Mouse (Mus musculus) liver, embryonic 13.5 days (tissue): Measurements from ENCODE around the gene Opn1sw. TPM values are rescaled to one million over a fixed set of nuclear protein-coding genes. Genes with fewer than 3 reads are reported as not detected.
"Not testable (repeated sequence)": the region's sequence is repeated elsewhere in the genome, so short reads cannot be mapped to it uniquely, and the experiment has no call there.

Experiments
- ATAC-seq: fragments of 200-750 bp; cut with Nextera tagmentation; 2 replicates; pipeline ENCODE4 v1.8.0; 2017; ENCODE audit warnings: low read depth, mild to moderate bottlenecking, moderate number of reproducible peaks, moderate library complexity
- DNase-seq: peaks from one replicate; pipeline ENCODE4 v3.0.0; 2022
- H3K27ac ChIP-seq: fragments of 300-500 bp; sonication (generic); 2 replicates; pipeline ENCODE4 v1.5.1; 2015; ENCODE audit warnings: moderate library complexity, mild to moderate bottlenecking, inconsistent platforms
- H3K27me3 ChIP-seq: fragments of 300-500 bp; sonication (generic); 2 replicates; pipeline ENCODE4 v1.6.1; 2015; ENCODE audit warnings: mild to moderate bottlenecking, inconsistent platforms
- H3K36me3 ChIP-seq: fragments of 300-500 bp; sonication (generic); 2 replicates; pipeline ENCODE4 v1.6.1; 2015; ENCODE audit warnings: mild to moderate bottlenecking, inconsistent platforms
- H3K4me1 ChIP-seq: fragments of 300-500 bp; sonication (generic); replicated peaks from 2 replicates; pipeline ENCODE4 v1.6.1; 2015; ENCODE audit warnings: inconsistent platforms
- H3K4me2 ChIP-seq: fragments of 300-500 bp; sonication (generic); 2 replicates; pipeline ENCODE4 v1.6.1; 2015; ENCODE audit warnings: inconsistent platforms, mild to moderate bottlenecking, moderate library complexity
- H3K4me3 ChIP-seq: fragments of 300-500 bp; sonication (generic); replicated peaks from 2 replicates; pipeline ENCODE4 v1.5.1; 2015; ENCODE audit warnings: mild to moderate bottlenecking, inconsistent platforms
- H3K9ac ChIP-seq: fragments of 300-500 bp; sonication (generic); 2 replicates; pipeline ENCODE4 v1.6.1; 2015; ENCODE audit warnings: mild to moderate bottlenecking, inconsistent platforms
- H3K9me3 ChIP-seq: fragments of 300-500 bp; sonication (generic); replicated peaks from 2 replicates; pipeline ENCODE4 v1.6.1; 2016; ENCODE audit warnings: inconsistent platforms
- WGBS: fragments of 180-500 bp; shearing (Covaris S2); methylation state at CpG from one replicate; pipeline ENCODE4 v1.1.7; 2015; ENCODE audit not compliant: insufficient replicate concordance; 5-methylcytosine and 5-hydroxymethylcytosine counted together
- polyA plus RNA-seq: library from polyadenylated mRNA; unstranded; fragments of >200 nt; fragmentation: Nextera tagmentation; extraction: Ambion mirVana; gene quantifications from 2 replicates; pipeline ENCODE4 v1.2.1, GENCODE M21; 2015

The Opn1sw gene
- polyA plus RNA-seq, 1 experiment from 2014 or later = not detected

GRCm38 (mm10) chr6:29362246-29363128, 25.8 kb downstream of the Opn1sw start:
- Histone ChIP-seq H3K9me3 (no peaks in the 10 kb centered on the region), H3K27me3 (no peaks in the 10 kb centered on the region), H3K4me3 (no peak overlapping the region), H3K4me2 (no peak overlapping the region), H3K27ac (no peak overlapping the region), H3K9ac (no peak overlapping the region), H3K4me1 (peaks cover 3% of the 10 kb centered on the region), H3K36me3 (peaks cover 54% of the 10 kb centered on the region)
- no peak for DNase-seq
- WGBS = 81% methylated on average over 7 of the region's 7 CpGs
- ATAC-seq = no peak

DNA sequence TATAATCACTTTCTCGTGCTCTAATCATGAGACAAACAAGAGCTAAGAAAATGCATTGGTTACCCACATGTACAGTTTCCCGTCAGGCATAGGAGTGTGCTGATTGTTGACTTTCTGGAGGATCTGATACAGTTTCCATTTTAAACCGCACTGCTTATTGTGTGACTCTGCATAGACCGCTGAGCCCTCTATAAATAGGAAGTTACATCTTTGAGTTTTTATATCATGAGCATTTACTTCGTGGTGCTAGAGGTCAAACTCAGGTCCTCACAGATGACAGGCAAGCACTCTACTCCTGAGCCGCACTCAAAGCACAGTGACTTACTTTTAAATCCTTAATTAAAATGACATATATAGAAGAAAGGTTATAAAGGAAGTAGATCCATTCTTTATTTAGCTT, 28.1 kb downstream of the Opn1sw start:
- no peak for ATAC-seq
- H3K27me3 ChIP-seq = no peaks in the 10 kb centered on the region
- no peak overlapping the region for H3K4me3 ChIP-seq
- no peak overlapping the region for H3K4me2 ChIP-seq
- peaks cover 41% of the 10 kb centered on the region for H3K36me3 ChIP-seq
- no peak for DNase-seq
- peaks cover 14% of the 10 kb centered on the region for H3K4me1 ChIP-seq
- 78% methylated on average over 6 of the region's 6 CpGs for WGBS
- no peak overlapping the region for H3K27ac ChIP-seq
- no peaks in the 10 kb centered on the region for H3K9me3 ChIP-seq
- H3K9ac ChIP-seq = no peak overlapping the region

DNA sequence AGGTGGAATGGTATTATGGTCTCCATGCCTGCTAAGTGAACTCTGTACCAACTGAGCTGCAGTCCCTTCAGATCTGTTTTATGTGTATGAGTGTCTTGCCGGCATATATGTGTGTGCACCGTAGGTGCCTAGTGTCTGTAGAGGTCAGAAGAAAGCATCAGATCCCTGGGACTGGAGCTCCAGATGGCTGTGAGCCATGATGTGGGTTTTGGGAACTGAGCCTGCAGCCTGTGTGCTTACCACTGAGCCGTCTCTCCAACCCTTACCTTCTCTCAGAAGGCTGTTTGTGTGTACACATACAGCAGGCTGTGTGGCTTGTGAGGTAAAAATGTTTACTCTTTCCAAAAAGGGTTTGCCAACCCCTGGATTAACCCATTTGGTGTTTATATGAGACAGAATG, 28.9 kb downstream of the Opn1sw start:
- H3K4me2 ChIP-seq = no peak overlapping the region
- peaks cover 39% of the 10 kb centered on the region for H3K36me3 ChIP-seq

GRCm38 (mm10) chr6:29352816-29353215, 35.5 kb downstream of the Opn1sw start:
- no peak overlapping the region for H3K4me3 ChIP-seq
- peaks cover 59% of the 10 kb centered on the region for H3K4me1 ChIP-seq
- H3K27ac ChIP-seq = no peak overlapping the region
- WGBS = 7% methylated on average over 5 of the region's 5 CpGs
- no peaks in the 10 kb centered on the region for H3K27me3 ChIP-seq
- H3K9ac ChIP-seq = no peak overlapping the region
- peaks cover 12% of the 10 kb centered on the region for H3K36me3 ChIP-seq
- ATAC-seq (peak; percentile 61), DNase-seq (peak; percentile 38)
- peak overlapping the region; percentile 17 for H3K4me2 ChIP-seq
- no peaks in the 10 kb centered on the region for H3K9me3 ChIP-seq

More for the DNA sequence above, 28.9 kb downstream of the Opn1sw start:
- Histone ChIP-seq H3K27me3 (no peaks in the 10 kb centered on the region), H3K9me3 (no peaks in the 10 kb centered on the region), H3K4me3 (no peak overlapping the region), H3K4me1 (peaks cover 14% of the 10 kb centered on the region), H3K27ac (no peak overlapping the region), H3K9ac (no peak overlapping the region)
- DNase-seq (no peak), ATAC-seq (no peak)
- WGBS = 84% methylated on average over 3 of the region's 3 CpGs

GRCm38 (mm10) chr6:29351613-29352012, 36.7 kb downstream of the Opn1sw start:
- Histone ChIP-seq H3K36me3 (peaks cover 2% of the 10 kb centered on the region; the same call in 1 of the 2 replicates), H3K9ac (no peak overlapping the region), H3K9me3 (no peaks in the 10 kb centered on the region), H3K4me3 (no peak overlapping the region), H3K27ac (no peak overlapping the region), H3K4me2 (no peak overlapping the region), H3K27me3 (no peaks in the 10 kb centered on the region), H3K4me1 (peaks cover 58% of the 10 kb centered on the region)
- no peak for DNase-seq
- no peak for ATAC-seq

DNA sequence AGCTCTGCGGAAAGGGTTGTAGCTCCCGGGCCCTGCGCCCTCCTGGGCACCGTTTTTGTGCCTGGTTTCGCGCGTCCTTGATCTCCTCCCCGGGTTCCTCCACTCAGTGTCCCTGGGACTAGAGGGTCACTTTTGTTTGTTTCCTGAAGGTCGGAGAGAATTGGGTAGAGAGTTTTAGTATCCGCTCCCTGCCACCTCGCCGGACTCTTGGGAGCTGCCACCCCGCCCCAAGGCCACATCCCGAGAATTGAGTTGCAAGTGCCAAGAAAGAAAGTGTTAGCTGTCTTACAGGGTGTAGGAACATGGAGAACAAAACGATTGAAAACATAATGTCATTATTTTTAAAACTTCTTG, 39.9 kb downstream of the Opn1sw start:
- peak overlapping the region; percentile 87 for H3K4me2 ChIP-seq
- DNase-seq = no peak
- no peaks in the 10 kb centered on the region for H3K36me3 ChIP-seq
- peak; percentile 1; the same call in 1 of the 2 replicates for ATAC-seq
- peak overlapping the region; percentile 89 for H3K9ac ChIP-seq
- H3K9me3 ChIP-seq = no peaks in the 10 kb centered on the region
- WGBS = under 1% methylated on average over 15 of the region's 15 CpGs
- H3K27me3 ChIP-seq = no peaks in the 10 kb centered on the region
- H3K4me1 ChIP-seq = peaks cover 50% of the 10 kb centered on the region
- H3K4me3 ChIP-seq = peak overlapping the region; percentile 89
- peak overlapping the region; percentile 76 for H3K27ac ChIP-seq

- H3K9me3 ChIP-seq = no peaks in the 10 kb centered on the region
- H3K27me3 ChIP-seq = no peaks in the 10 kb centered on the region
- peak within 1 kb of the TSS; percentile 89 for H3K9ac ChIP-seq
- peak within 1 kb of the TSS; percentile 87 for H3K4me2 ChIP-seq
- H3K4me1 ChIP-seq = peaks cover 44% of the 10 kb centered on the region
- H3K27ac ChIP-seq = peak within 1 kb of the TSS; percentile 76
- H3K4me3 ChIP-seq = peak within 1 kb of the TSS; percentile 89
- H3K36me3 ChIP-seq = no peaks in the 10 kb centered on the region
- ATAC-seq = peak; percentile 97
- WGBS = under 1% methylated on average over 55 of the region's 55 CpGs
- peak; percentile 99 for DNase-seq
Observed at GRCm38 (mm10) chr6:29347665-29348370, 40.5 kb downstream of the Opn1sw start, which contains the start of gene Calu. TSS of gene Calu (plus strand) at chr6:29348069.

DNA sequence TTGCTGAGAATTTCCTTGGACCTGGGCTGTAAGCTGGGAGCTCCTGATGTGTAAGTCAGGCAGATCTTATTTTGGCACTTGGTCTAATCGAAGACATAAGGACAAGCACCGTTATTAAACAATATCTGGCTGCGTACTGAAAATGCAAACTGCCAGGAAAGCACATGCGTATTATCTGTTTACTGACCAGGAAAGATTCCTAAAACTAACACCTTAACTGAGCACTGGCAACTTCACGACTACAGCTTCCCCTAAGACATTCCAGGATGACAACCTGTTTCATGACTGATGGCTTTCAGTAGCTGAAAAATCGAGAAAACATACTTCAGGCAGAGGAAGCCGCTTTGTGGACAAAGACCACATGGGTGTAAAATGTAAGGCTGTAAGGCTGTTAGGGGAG, 41.1 kb downstream of the Opn1sw start:
- Histone ChIP-seq H3K4me2 (peak overlapping the region; percentile 87), H3K27me3 (no peaks in the 10 kb centered on the region), H3K9me3 (no peaks in the 10 kb centered on the region), H3K4me1 (peaks cover 38% of the 10 kb centered on the region), H3K27ac (peak overlapping the region; percentile 72), H3K4me3 (peak overlapping the region; percentile 89), H3K9ac (peak overlapping the region; percentile 89), H3K36me3 (no peaks in the 10 kb centered on the region)
- WGBS = 37% methylated on average over 7 of the region's 7 CpGs
- no peak for DNase-seq
- no peak for ATAC-seq

GRCm38 (mm10) chr6:29346512-29346911, 41.8 kb downstream of the Opn1sw start:
- not testable (repeated sequence) for H3K27me3 ChIP-seq, H3K27ac ChIP-seq, H3K9ac ChIP-seq, DNase-seq, ATAC-seq, H3K36me3 ChIP-seq, H3K4me3 ChIP-seq, H3K9me3 ChIP-seq, H3K4me2 ChIP-seq
- 82% methylated on average over 2 of the region's 2 CpGs for WGBS
- H3K4me1 ChIP-seq = peaks cover 32% of the 10 kb centered on the region

- Histone ChIP-seq H3K4me1 (no peaks in the 10 kb centered on the region), H3K27ac (no peak overlapping the region), H3K4me3 (no peak overlapping the region), H3K27me3 (peaks cover 37% of the 10 kb centered on the region), H3K9ac (no peak overlapping the region), H3K9me3 (no peaks in the 10 kb centered on the region), H3K4me2 (no peak overlapping the region), H3K36me3 (no peaks in the 10 kb centered on the region)
- 39% methylated on average over 4 of the region's 4 CpGs for WGBS
- no peak for DNase-seq
- no peak for ATAC-seq
Observed at GRCm38 (mm10) chr6:29329514-29329913, 58.8 kb downstream of the Opn1sw start.

DNA sequence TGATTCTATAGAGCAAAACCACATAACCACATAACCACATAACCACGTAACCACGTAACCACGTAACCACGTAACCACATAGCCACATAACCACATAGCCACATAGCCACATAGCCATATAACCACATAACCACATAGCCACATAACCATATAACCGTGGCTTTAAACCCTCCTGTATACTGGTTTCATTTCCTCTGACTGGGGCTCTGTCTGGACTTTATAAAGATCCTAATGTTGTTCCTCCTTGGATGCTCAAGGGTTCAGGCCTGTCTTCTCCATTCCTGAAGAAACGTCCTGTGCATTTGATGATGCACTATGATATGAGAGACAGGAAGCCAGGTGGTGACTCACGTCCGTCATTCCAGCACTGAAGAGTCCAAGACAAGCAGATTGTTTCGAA, 61.3 kb downstream of the Opn1sw start:
- Histone ChIP-seq H3K4me3 (no peak overlapping the region), H3K27me3 (peaks cover 26% of the 10 kb centered on the region), H3K4me2 (no peak overlapping the region), H3K9ac (no peak overlapping the region), H3K4me1 (no peaks in the 10 kb centered on the region), H3K36me3 (no peaks in the 10 kb centered on the region), H3K27ac (no peak overlapping the region), H3K9me3 (no peaks in the 10 kb centered on the region)
- DNase-seq = no peak
- no peak for ATAC-seq
- WGBS = 54% methylated on average over 9 of the region's 9 CpGs
